Mouse (Mus musculus) embryo, embryonic 10.5 days (tissue): Measurements from ENCODE around the gene Pcsk2.

Experiments used
- DNase-seq: peaks from one replicate; pipeline ENCODE4 v3.0.0-alpha.2; 2015; ENCODE audit warnings: low spot score

Gene Pcsk2

GRCm38 (mm10) chr2:143545758-143546246 lies at the start of gene Pcsk2:
Pcsk2 (plus strand) TSS chr2:143546156.
- peak; percentile 77 for DNase-seq

- DNase-seq, result no peak
Observed at GRCm38 (mm10) chr2:143500845-143501244, 45.1 kb upstream of the Pcsk2 start.

DNA sequence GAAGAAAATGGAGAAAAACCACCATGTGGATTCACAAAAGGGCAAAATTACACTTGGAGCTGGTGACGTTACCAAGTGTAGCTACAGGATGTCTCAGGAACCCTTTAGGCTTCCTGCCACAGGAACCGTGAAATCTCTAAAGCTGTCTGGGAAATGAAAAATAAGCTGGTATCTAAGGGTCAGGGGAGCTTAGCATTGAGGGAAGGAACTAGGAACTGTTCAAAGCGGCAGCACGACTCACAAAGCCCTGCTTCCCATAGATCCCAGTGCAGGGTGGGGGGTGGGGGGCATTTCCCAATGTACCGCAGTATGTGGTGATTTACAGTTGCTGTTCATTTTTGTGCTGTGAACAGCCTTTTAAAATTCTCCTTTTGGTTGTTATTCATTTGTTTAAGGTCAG lies 44.2 kb upstream of the Pcsk2 start:
- no peak for DNase-seq

GRCm38 (mm10) chr2:143502203-143502602 lies 43.8 kb upstream of the Pcsk2 start:
- DNase-seq, result no peak

GRCm38 (mm10) chr2:143536485-143536884 lies 9.5 kb upstream of the Pcsk2 start:
- peak; percentile 81 for DNase-seq

- DNase-seq, result peak; percentile 64
Observed at GRCm38 (mm10) chr2:143545299-143545751, 631 bp upstream of the Pcsk2 start.

- DNase-seq, result peak; percentile 69
Observed at GRCm38 (mm10) chr2:143546412-143547211, 656 bp downstream of the Pcsk2 start.

DNA sequence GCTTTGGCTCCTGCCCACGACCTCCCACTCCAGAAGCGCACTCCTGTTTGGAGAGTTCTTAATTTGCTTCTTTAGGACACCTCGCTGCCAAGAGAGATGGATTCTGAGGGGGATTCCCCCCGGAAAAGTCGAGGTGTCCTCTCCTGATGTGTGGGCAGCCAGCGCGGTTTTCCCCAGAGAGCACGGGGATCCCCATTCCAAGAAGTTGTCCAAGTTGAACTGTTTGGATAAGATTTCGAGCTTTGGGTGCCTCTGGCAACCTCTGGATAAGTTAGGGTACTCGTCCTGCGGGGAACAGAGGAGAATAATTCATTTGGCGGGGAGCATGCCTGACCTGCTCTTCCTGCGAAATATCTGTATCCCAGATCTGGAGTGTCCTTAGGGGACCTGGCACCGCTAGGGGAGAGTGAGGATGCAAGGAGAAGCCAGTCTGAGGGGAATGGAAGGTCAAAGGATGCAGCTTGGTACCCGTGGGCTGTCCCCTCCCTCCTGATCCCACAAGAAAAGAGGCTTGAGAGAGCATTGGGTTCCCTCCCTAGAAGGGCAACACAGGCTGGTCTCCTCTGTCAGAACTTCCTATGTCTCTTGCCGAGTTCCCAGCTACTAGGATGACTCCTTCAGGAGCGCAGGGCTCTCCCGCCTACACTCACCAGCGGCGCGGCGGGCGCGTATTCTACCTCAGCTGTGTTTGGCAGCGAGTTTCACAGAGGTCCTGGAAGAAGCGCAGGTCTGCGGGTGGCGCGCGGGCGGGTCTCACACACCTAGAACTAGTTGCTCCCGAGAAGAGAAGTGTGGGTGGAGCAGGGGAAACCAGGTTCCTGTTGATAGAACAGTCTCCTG lies 1.5 kb downstream of the Pcsk2 start:
- DNase-seq, result peak; percentile 3

DNA sequence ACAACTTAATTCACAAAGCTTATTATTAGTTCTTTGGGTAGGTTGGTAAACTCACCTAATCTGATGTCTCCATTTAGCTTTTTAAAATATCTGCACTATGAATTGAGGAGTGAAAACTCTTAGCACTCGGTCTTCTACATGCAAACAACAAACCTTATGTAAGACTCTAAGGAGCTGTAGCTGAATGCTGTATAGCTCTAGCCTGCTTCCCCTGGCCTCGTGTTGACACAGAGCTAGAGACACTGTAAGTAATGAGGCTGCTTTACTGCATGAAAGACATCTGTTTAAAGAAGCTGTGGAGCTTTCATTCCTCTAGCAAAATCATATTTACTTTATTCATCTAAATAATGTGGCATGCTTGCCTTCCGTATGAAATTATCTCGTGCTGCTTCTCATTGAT lies 14.4 kb downstream of the Pcsk2 start:
- DNase-seq, result no peak

- DNase-seq, result no peak
Observed at GRCm38 (mm10) chr2:143565062-143565461, 19.1 kb downstream of the Pcsk2 start.

DNA sequence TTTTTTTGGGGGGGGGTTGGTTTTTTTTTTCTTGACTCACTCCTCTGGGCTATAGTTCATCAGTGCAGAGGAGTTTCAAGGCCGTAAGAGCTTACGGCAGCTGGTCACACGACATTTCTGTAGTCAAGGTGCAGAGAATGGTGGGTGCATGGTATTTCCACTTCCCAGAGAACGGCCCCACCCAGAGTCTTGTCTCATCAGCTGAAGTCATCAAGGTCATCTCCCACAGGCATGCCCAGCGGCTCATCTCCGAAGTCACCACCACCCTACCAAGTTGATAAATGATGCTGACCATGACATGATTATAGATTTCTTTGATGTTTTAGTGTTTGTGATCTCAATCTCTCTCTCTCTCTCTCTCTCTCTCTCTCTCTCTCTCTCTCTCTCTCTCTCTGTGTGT lies 20.0 kb downstream of the Pcsk2 start:
- DNase-seq, result no peak

DNA sequence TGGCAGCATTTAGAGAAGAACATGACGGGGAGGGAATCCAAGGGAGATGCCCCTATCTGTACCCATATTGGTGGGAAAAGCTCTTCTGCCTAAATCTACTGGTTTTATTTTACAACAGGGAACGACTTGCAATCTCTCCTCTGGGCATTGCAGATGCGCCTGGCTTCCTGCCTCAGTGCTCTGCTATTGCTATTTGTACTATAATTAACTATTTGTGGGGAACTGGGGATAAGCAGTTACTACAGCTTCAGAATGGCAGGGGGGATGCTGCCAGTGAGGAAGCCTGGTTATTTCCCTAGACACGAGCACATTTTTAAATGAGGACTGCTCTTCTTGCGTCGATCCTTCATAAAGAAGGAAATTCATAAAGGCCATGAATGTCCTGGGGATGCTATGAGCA lies 39.4 kb downstream of the Pcsk2 start:
- DNase-seq, result no peak

- no peak for DNase-seq
Observed at GRCm38 (mm10) chr2:143590398-143590797, 44.4 kb downstream of the Pcsk2 start.

DNA sequence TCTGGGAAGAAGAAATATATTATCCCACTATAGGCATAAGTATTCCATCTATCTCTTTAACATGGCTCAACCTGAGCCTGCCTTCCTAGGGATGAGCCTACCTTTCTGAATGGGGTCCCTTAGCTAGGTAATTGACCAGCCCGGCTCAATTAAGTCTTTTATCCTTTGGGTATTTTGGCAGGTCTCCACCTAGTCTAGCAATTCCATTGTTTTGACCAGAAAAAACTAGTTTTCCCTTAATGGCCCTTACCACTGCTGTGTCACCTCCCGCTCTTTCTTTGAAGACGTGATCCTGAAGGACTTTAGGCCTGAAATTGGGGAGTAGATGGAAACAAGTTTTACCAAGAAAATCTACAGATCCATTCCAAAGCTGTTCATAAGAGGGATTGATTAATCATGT lies 57.1 kb downstream of the Pcsk2 start:
- no peak for DNase-seq

- DNase-seq, result no peak
Observed at GRCm38 (mm10) chr2:143603871-143604512, 58.0 kb downstream of the Pcsk2 start.

GRCm38 (mm10) chr2:143610355-143611331 lies 64.7 kb downstream of the Pcsk2 start:
- no peak for DNase-seq

GRCm38 (mm10) chr2:143613466-143613865 lies 67.5 kb downstream of the Pcsk2 start:
- no peak for DNase-seq

- no peak for DNase-seq
Observed at GRCm38 (mm10) chr2:143614775-143615174, 68.8 kb downstream of the Pcsk2 start.

DNA sequence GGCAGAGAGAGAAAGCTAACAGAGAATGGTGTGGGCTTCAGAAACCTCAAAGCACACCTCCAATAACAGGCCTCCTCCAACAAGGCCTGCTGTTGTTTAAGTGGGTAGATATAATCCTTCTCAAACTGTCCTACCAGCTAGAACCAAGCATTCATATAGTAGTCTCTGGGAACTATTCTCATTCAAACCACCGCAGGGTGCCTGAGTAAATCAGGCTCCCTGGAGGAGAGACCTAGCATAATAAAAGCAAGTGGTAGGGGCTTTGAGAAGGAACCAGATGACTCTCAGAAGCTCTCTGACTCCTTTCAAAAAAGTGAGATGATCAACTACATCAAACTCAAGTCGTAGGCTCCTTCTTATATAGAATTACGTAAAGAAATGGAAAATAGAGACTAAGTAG lies 75.0 kb downstream of the Pcsk2 start:
- DNase-seq, result no peak

DNA sequence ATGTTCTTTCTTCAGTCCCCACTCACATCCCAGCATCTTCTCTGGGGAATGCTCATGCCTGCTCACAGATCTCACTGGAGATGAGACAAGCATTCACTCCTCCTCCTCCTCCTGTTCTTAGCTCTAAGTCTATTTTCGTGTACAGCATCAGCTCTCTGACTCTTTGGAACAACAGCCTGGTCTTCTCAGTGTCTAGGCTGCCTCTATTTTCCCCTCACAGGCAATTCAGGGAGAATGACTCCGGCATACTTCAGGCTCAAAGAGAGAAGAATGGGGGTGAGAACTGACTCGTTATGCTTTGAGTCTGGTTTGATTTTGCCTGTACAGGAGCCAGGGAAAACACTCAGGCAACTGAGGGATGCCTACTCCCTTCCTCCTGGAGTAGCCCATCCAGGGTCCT lies 78.0 kb downstream of the Pcsk2 start:
- no peak for DNase-seq

GRCm38 (mm10) chr2:143643305-143643704 lies 97.3 kb downstream of the Pcsk2 start:
- no peak for DNase-seq
